Comparison of ENCODE assay signal across 11 mouse cellular contexts in the genomic region with DNA sequence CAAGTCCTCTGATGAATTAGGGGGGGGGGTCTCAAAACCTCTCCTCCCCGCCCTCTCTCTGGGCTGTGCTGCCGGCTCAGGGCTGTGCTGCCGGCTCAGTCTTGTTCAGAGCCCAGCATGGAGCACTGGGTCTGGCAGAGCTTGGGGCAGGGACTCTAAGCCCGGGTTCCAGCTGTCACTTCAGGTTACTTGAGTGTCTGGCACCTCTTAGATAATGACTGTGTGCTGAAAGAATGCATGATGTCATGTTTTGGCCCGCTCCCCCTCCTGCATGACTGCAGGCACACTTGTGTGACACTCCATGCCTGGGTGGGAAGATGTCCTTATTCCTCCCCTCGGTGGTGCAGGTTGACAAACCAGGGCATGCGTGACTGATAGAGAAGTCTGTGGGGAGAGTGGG. TPM values are rescaled to one million over a fixed set of nuclear protein-coding genes. Genes with fewer than 3 reads are reported as not detected.
DNase-seq lines count a peak whose midpoint lies in the region; ATAC-seq lines count a peak whose summit lies in the region.
"Had no signal": no experiment of that assay in that cellular context is flagged by ENCODE, and none has a peak within 500 bp of the region (broad histone marks: within the 10 kb centered on the region; RNA-seq: fewer than 3 reads in every experiment).

No protein-coding gene starts in this region.

- peak overlapping the region; percentile 84 for H3K4me3 ChIP-seq in hindbrain, embryonic 13.5 days
- H3K4me3 ChIP-seq in neural tube, embryonic 12.5 days, result no peak overlapping the region

- WGBS in hindbrain, embryonic 13.5 days, result 30% methylated on average over 7 of the region's 7 CpGs
- 48% methylated on average over 7 of the region's 7 CpGs for WGBS in neural tube, embryonic 12.5 days

- no peaks in the 10 kb centered on the region for H3K9me3 ChIP-seq in hindbrain, embryonic 13.5 days
- H3K9me3 ChIP-seq in neural tube, embryonic 12.5 days, result no peaks in the 10 kb centered on the region

- ATAC-seq in hindbrain, embryonic 13.5 days (ENCODE audit: low FRiP score), result peak; percentile 23
- ATAC-seq in neural tube, embryonic 12.5 days (ENCODE audit: low FRiP score, low read depth), result no peak

- peaks cover 40% of the 10 kb centered on the region for H3K36me3 ChIP-seq in hindbrain, embryonic 13.5 days
- H3K36me3 ChIP-seq in neural tube, embryonic 12.5 days, result peaks cover 15% of the 10 kb centered on the region; the same call in 1 of the 2 replicates

- peak overlapping the region; percentile 88 for H3K4me2 ChIP-seq in hindbrain, embryonic 13.5 days
- H3K4me2 ChIP-seq in neural tube, embryonic 12.5 days (replicated peaks), result peak overlapping the region; percentile 86

- intact Hi-C loops in heart, postnatal 25 days (cut with DNase I), result no loop called here

- peak overlapping the region; percentile 100 for H3K9ac ChIP-seq in hindbrain, embryonic 13.5 days
- no peak overlapping the region for H3K9ac ChIP-seq in neural tube, embryonic 12.5 days

- peaks cover 71% of the 10 kb centered on the region for H3K4me1 ChIP-seq in hindbrain, embryonic 13.5 days (replicated peaks)
- H3K4me1 ChIP-seq in neural tube, embryonic 12.5 days, result peaks cover 50% of the 10 kb centered on the region

- DNase-seq in heart, adult 11 months, result peak; percentile 93
- DNase-seq in heart, postnatal 25 days (ENCODE audit: low spot score), result no peak
- peak; percentile 47 to 60 for DNase-seq in cerebellum, postnatal 36 days
- no peak for DNase-seq in testis, postnatal 10 days (ENCODE audit: low spot score)
- DNase-seq in kidney, postnatal 25 days, result no peak
- DNase-seq in layer of hippocampus, adult 11-12 months (ENCODE audit: low spot score), result no peak
- DNase-seq: right cerebral cortex, postnatal 14 days had no signal

- H3K27ac ChIP-seq in hindbrain, embryonic 13.5 days, result peak overlapping the region; percentile 14
- H3K27ac ChIP-seq in neural tube, embryonic 12.5 days, result no peak overlapping the region

- peaks cover 11% of the 10 kb centered on the region for H3K27me3 ChIP-seq in hindbrain, embryonic 13.5 days
- H3K27me3 ChIP-seq in neural tube, embryonic 12.5 days (replicated peaks), result peaks cover 15% of the 10 kb centered on the region

RNA-seq across cellular contexts. Expression of a gene that starts 3.4 kb away (rescaled TPM):
- under 1 TPM; 0.21 to 0.34 TPM for total RNA-seq in heart, postnatal 25 days (2021)
- 22.8 and 24.5 TPM in 2 replicates for polyA plus RNA-seq in hindbrain, embryonic 13.5 days (2015; fragmentation: Nextera tagmentation; extraction: Ambion mirVana)
- 26.8 and 30.1 TPM in 2 replicates for polyA plus RNA-seq in neural tube, embryonic 12.5 days (2016; fragmentation: Nextera tagmentation; extraction: Ambion mirVana)
- total RNA-seq: common myeloid progenitor, adult 5-6 weeks; MEL had no signal

Comparison
In these comparisons a context has a peak if more than half of its experiments do, and no peak if none do; other contexts are left out.
1. DNase-seq: peak in heart, adult 11 months (single experiment) and cerebellum, postnatal 36 days (2 of 2); none in heart, postnatal 25 days (single experiment), testis, postnatal 10 days (single experiment), kidney, postnatal 25 days (0 of 2) and layer of hippocampus, adult 11-12 months (single experiment).